ENCODE assay signal across 8 mouse cellular contexts in genomic region chr17:47762518-47763340, GRCm38 (mm10). TPM values are rescaled to one million over a fixed set of nuclear protein-coding genes. Genes with fewer than 3 reads are reported as not detected.
A peak's percentile ranks its signal among the peaks of the same experiment; 100 is the strongest.
DNase-seq lines count a peak whose midpoint lies in the region; ATAC-seq lines count a peak whose summit lies in the region.

No protein-coding gene starts in this region.

- H3K9me3 ChIP-seq in limb, embryonic 11.5 days (ENCODE audit: control insufficient read depth, low read length): no peaks in the 10 kb centered on the region
- no peaks in the 10 kb centered on the region for H3K9me3 ChIP-seq in limb, embryonic 10.5 days (replicated peaks)
- no peaks in the 10 kb centered on the region for H3K9me3 ChIP-seq in forebrain, embryonic 12.5 days
- H3K9me3 ChIP-seq in heart, embryonic 15.5 days (replicated peaks): no peaks in the 10 kb centered on the region
- no peaks in the 10 kb centered on the region for H3K9me3 ChIP-seq in liver, embryonic 13.5 days (replicated peaks)

- WGBS in limb, embryonic 11.5 days: 79% methylated on average over 13 of the region's 13 CpGs
- 83% methylated on average over 13 of the region's 13 CpGs for WGBS in limb, embryonic 10.5 days
- WGBS in forebrain, embryonic 12.5 days: 82% methylated on average over 13 of the region's 13 CpGs
- 30% methylated on average over 13 of the region's 13 CpGs for WGBS in heart, embryonic 15.5 days
- WGBS in liver, embryonic 13.5 days (ENCODE audit: insufficient replicate concordance): 69% methylated on average over 13 of the region's 13 CpGs

- no peaks in the 10 kb centered on the region for H3K4me1 ChIP-seq in limb, embryonic 11.5 days (ENCODE audit: control insufficient read depth, insufficient read depth, low read length)
- peaks cover 2% of the 10 kb centered on the region for H3K4me1 ChIP-seq in limb, embryonic 10.5 days
- peaks cover 11% of the 10 kb centered on the region for H3K4me1 ChIP-seq in forebrain, embryonic 12.5 days
- peaks cover 54% of the 10 kb centered on the region for H3K4me1 ChIP-seq in heart, embryonic 15.5 days (replicated peaks)
- H3K4me1 ChIP-seq in liver, embryonic 13.5 days (replicated peaks): peaks cover 51% of the 10 kb centered on the region

- H3K36me3 ChIP-seq in limb, embryonic 11.5 days (ENCODE audit: control insufficient read depth, insufficient read depth, low read length): no peaks in the 10 kb centered on the region
- H3K36me3 ChIP-seq in limb, embryonic 10.5 days: no peaks in the 10 kb centered on the region
- H3K36me3 ChIP-seq in forebrain, embryonic 12.5 days (replicated peaks): no peaks in the 10 kb centered on the region
- H3K36me3 ChIP-seq in heart, embryonic 15.5 days: no peaks in the 10 kb centered on the region
- H3K36me3 ChIP-seq in liver, embryonic 13.5 days: no peaks in the 10 kb centered on the region

- no peak overlapping the region for H3K4me2 ChIP-seq in limb, embryonic 11.5 days (ENCODE audit: low read depth, severe bottlenecking)
- H3K4me2 ChIP-seq in forebrain, embryonic 12.5 days: no peak overlapping the region
- peak overlapping the region; percentile 27 for H3K4me2 ChIP-seq in heart, embryonic 15.5 days
- no peak overlapping the region for H3K4me2 ChIP-seq in liver, embryonic 13.5 days

- H3K27ac ChIP-seq in limb, embryonic 11.5 days (replicated peaks; ENCODE audit: low read depth, low read length): peak overlapping the region; percentile 39; the same call in 1 of the 2 replicates
- H3K27ac ChIP-seq in limb, embryonic 10.5 days: no peak overlapping the region
- peak overlapping the region; percentile 50; the same call in 1 of the 2 replicates for H3K27ac ChIP-seq in forebrain, embryonic 12.5 days
- H3K27ac ChIP-seq in heart, embryonic 15.5 days: peak overlapping the region; percentile 95
- peak overlapping the region; percentile 61 for H3K27ac ChIP-seq in liver, embryonic 13.5 days

- no peak for DNase-seq in limb, embryonic 11.5 days (ENCODE audit: low spot score)
- DNase-seq in limb, embryonic 10.5 days (ENCODE audit: low spot score): no peak
- peak; percentile 70 to 80 for DNase-seq in kidney, postnatal 25 days
- no peak for DNase-seq in liver, embryonic 13.5 days
- DNase-seq in ovary, postnatal 36 days (ENCODE audit: low spot score): peak; percentile 72
- no peak for DNase-seq in embryo, embryonic 11 days

- no peak for ATAC-seq in limb, embryonic 11.5 days (ENCODE audit: insufficient number of reproducible peaks, low FRiP score, low TSS enrichment, low read depth)
- peak; percentile 63; the same call in 1 of the 2 replicates for ATAC-seq in forebrain, embryonic 12.5 days (ENCODE audit: low FRiP score)
- ATAC-seq in heart, embryonic 15.5 days (replicated peaks; ENCODE audit: insufficient number of reproducible peaks, insufficient read depth, low FRiP score, low read depth): peak; percentile 89
- no peak for ATAC-seq in liver, embryonic 13.5 days (ENCODE audit: low read depth)

- H3K4me3 ChIP-seq in limb, embryonic 11.5 days (ENCODE audit: low read depth, low read length): no peak overlapping the region
- no peak overlapping the region for H3K4me3 ChIP-seq in limb, embryonic 10.5 days
- no peak overlapping the region for H3K4me3 ChIP-seq in forebrain, embryonic 12.5 days (replicated peaks)
- H3K4me3 ChIP-seq in heart, embryonic 15.5 days: no peak overlapping the region
- no peak overlapping the region for H3K4me3 ChIP-seq in liver, embryonic 13.5 days (replicated peaks)

- no peak overlapping the region for H3K9ac ChIP-seq in limb, embryonic 11.5 days (ENCODE audit: low read length)
- H3K9ac ChIP-seq in forebrain, embryonic 12.5 days: no peak overlapping the region
- H3K9ac ChIP-seq in heart, embryonic 15.5 days: peak overlapping the region; percentile 38
- 0 out of 2 replicates have a peak overlapping the region, but pooled peaks have one; percentile 2 for H3K9ac ChIP-seq in liver, embryonic 13.5 days

- no peaks in the 10 kb centered on the region for H3K27me3 ChIP-seq in limb, embryonic 11.5 days (ENCODE audit: control insufficient read depth, insufficient read depth, low read length)
- peaks cover 23% of the 10 kb centered on the region for H3K27me3 ChIP-seq in limb, embryonic 10.5 days (ENCODE audit: low read depth, poor library complexity, severe bottlenecking)
- peaks cover 3% of the 10 kb centered on the region; the same call in 1 of the 2 replicates for H3K27me3 ChIP-seq in forebrain, embryonic 12.5 days
- no peaks in the 10 kb centered on the region for H3K27me3 ChIP-seq in heart, embryonic 15.5 days
- H3K27me3 ChIP-seq in liver, embryonic 13.5 days: no peaks in the 10 kb centered on the region

RNA-seq across cellular contexts. Expression of gene Tfeb, which starts 25.9 kb away (rescaled TPM):
- polyA plus RNA-seq in limb, embryonic 11.5 days (2014; fragmentation: Nextera tagmentation; extraction: Ambion mirVana): 3.7 and 5.6 TPM in 2 replicates
- polyA plus RNA-seq in limb, embryonic 10.5 days (2016; fragmentation: Nextera tagmentation; extraction: Ambion mirVana): 1.5 and 2.3 TPM in 2 replicates
- polyA plus RNA-seq in forebrain, embryonic 12.5 days (2016; fragmentation: Nextera tagmentation; extraction: Ambion mirVana): 1.7 and 2.4 TPM in 2 replicates
- polyA plus RNA-seq in heart, embryonic 15.5 days (2015; fragmentation: Nextera tagmentation; extraction: Ambion mirVana): 24.9 and 25.2 TPM in 2 replicates
- polyA plus RNA-seq in liver, embryonic 13.5 days (2015; fragmentation: Nextera tagmentation; extraction: Ambion mirVana): 4.4 and 4.6 TPM in 2 replicates

RNA-seq across cellular contexts. Expression of gene Pgc, which starts 36.1 kb away (rescaled TPM):
- not detected in 2 replicates for polyA plus RNA-seq in limb, embryonic 11.5 days (2014; fragmentation: Nextera tagmentation; extraction: Ambion mirVana)
- polyA plus RNA-seq in limb, embryonic 10.5 days (2016; fragmentation: Nextera tagmentation; extraction: Ambion mirVana): not detected in 2 replicates
- polyA plus RNA-seq in forebrain, embryonic 12.5 days (2016; fragmentation: Nextera tagmentation; extraction: Ambion mirVana): not detected in 2 replicates
- 0.40 and 0.81 TPM in 2 replicates for polyA plus RNA-seq in heart, embryonic 15.5 days (2015; fragmentation: Nextera tagmentation; extraction: Ambion mirVana)
- polyA plus RNA-seq in liver, embryonic 13.5 days (2015; fragmentation: Nextera tagmentation; extraction: Ambion mirVana): 0.08 TPM in 1 of 2 replicates, not detected in the other

Comparison
In these comparisons a context has a peak if more than half of its experiments do, and no peak if none do; other contexts are left out.
1. ATAC-seq: peak in forebrain, embryonic 12.5 days (single experiment) and heart, embryonic 15.5 days (single experiment); none in limb, embryonic 11.5 days (single experiment) and liver, embryonic 13.5 days (single experiment).
2. DNase-seq: peak in kidney, postnatal 25 days (2 of 2) and ovary, postnatal 36 days (single experiment); none in limb, embryonic 11.5 days (single experiment), limb, embryonic 10.5 days (single experiment), liver, embryonic 13.5 days (single experiment) and embryo, embryonic 11 days (single experiment).
3. H3K9ac ChIP-seq: peak in heart, embryonic 15.5 days (single experiment) and liver, embryonic 13.5 days (single experiment); none in limb, embryonic 11.5 days (single experiment) and forebrain, embryonic 12.5 days (single experiment).